Mouse (Mus musculus) lung, embryonic 16.5 days (tissue): ENCODE results near the gene Capn1. TPM values are rescaled to one million over a fixed set of nuclear protein-coding genes. Genes with fewer than 3 reads are reported as not detected.

ENCODE experiments used
- ATAC-seq: fragments of 200-750 bp; cut with Nextera tagmentation; 2 replicates; pipeline ENCODE4 v1.8.0; 2017; ENCODE audit warnings: low read depth, mild to moderate bottlenecking, moderate library complexity
- H3K27ac ChIP-seq: fragments of 300-500 bp; sonication (generic); 2 replicates; pipeline ENCODE4 v1.5.1; 2014; ENCODE audit warnings: mild to moderate bottlenecking, control low read depth, low read length
- H3K27me3 ChIP-seq: fragments of 300-500 bp; sonication (generic); 2 replicates; pipeline ENCODE4 v1.6.1; 2014; ENCODE audit warnings: low read depth, low read length, mixed read lengths; ENCODE audit not compliant: control insufficient read depth, insufficient read depth
- H3K36me3 ChIP-seq: fragments of 300-500 bp; sonication (generic); 2 replicates; pipeline ENCODE4 v1.6.1; 2014; ENCODE audit warnings: low read length; ENCODE audit not compliant: control insufficient read depth, insufficient read depth
- H3K4me1 ChIP-seq: fragments of 300-500 bp; sonication (generic); replicated peaks from 2 replicates; pipeline ENCODE4 v1.6.1; 2014; ENCODE audit warnings: low read length, mixed read lengths; ENCODE audit not compliant: control insufficient read depth, insufficient read depth
- H3K4me2 ChIP-seq: fragments of 300-500 bp; sonication (generic); 2 replicates; pipeline ENCODE4 v1.6.1; 2014; ENCODE audit warnings: low read depth, low read length, control low read depth
- H3K4me3 ChIP-seq: fragments of 300-500 bp; sonication (generic); 2 replicates; pipeline ENCODE4 v1.5.1; 2014; ENCODE audit warnings: mild to moderate bottlenecking, low read length, control low read depth
- H3K9ac ChIP-seq: fragments of 300-500 bp; sonication (generic); 2 replicates; pipeline ENCODE4 v1.6.1; 2014; ENCODE audit warnings: low read length, control low read depth
- H3K9me3 ChIP-seq: fragments of 300-500 bp; sonication (generic); 2 replicates; pipeline ENCODE4 v1.6.1; 2016; ENCODE audit warnings: low read length; ENCODE audit not compliant: control insufficient read depth
- WGBS: fragments of 180-500 bp; shearing (Covaris S2); extraction: QIAGEN DNeasy Blood & Tissue Kit; methylation state at CpG from one replicate; pipeline ENCODE4 v1.1.7; 2014; 5-methylcytosine and 5-hydroxymethylcytosine counted together
- polyA plus RNA-seq: library from polyadenylated mRNA; unstranded; fragments of >200 nt; fragmentation: Nextera tagmentation; extraction: Ambion mirVana; gene quantifications from 2 replicates; pipeline ENCODE4 v1.2.1, GENCODE M21; 2015

The Capn1 gene
- polyA plus RNA-seq, 1 experiment from 2014 or later, result 12.8 TPM

DNA sequence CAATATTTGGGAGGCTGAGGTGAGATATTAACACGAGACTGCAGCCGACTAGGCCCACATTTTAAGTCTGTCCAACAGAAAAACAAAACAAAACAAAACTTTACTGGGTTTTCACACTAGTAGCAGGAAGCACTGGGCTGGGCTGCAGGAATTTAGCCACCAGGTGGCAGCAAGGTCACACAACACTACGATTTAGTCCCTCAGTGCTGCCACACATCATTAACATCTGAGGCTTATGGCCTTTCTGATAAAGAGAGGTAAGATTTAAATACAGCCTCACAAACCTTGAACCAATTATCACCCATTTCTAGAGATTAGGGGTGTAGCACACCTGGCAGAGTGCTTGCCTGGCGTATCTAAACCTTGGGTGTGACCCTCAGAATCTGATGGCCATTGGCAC is 50.4 kb downstream of the Capn1 start:
- ATAC-seq, result peak; percentile 48; the same call in 1 of the 2 replicates
- H3K36me3 ChIP-seq, result no peaks in the 10 kb centered on the region
- WGBS, result 1% methylated on average over 4 of the region's 4 CpGs

DNA sequence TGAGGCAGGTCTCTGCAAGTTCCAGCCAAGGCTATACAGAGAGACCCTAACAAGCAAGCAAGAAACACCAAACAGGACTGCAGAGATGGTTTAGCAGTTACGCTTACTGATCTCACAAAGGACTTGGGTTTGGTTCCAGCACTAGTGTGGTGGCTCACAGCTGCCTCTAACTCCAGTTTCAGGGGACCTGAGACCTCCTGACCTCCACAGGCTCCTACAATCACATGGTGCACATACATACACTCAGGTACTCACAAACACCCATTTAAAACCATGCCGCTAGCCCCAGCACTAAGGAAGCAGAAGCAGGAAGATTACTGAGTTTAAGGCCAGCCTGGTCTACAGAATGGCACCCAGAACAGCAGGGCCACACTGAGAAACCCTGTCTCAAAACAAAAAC is 50.9 kb downstream of the Capn1 start:
- Histone ChIP-seq H3K27ac (no peak overlapping the region), H3K4me3 (peak overlapping the region; percentile 73), H3K9me3 (no peaks in the 10 kb centered on the region), H3K36me3 (no peaks in the 10 kb centered on the region), H3K4me1 (peaks cover 17% of the 10 kb centered on the region), H3K9ac (no peak overlapping the region), H3K27me3 (no peaks in the 10 kb centered on the region), H3K4me2 (peak overlapping the region; percentile 79)
- ATAC-seq, result no peak
- 80% methylated on average over 2 of the region's 2 CpGs for WGBS

More for the DNA sequence above, 50.4 kb downstream of the Capn1 start:
- Histone ChIP-seq H3K4me2 (no peak overlapping the region), H3K27me3 (no peaks in the 10 kb centered on the region), H3K9me3 (no peaks in the 10 kb centered on the region), H3K4me1 (peaks cover 17% of the 10 kb centered on the region), H3K27ac (no peak overlapping the region), H3K4me3 (no peak overlapping the region), H3K9ac (no peak overlapping the region)

GRCm38 (mm10) chr19:5963883-5964562 is 51.7 kb downstream of the Capn1 start, which contains the start of gene Pola2:
Gene Pola2, minus strand, starts transcription at chr19:5964202.
- under 1% methylated on average over 50 of the region's 50 CpGs for WGBS
- peak within 1 kb of the TSS; percentile 66 for H3K27ac ChIP-seq

GRCm38 (mm10) chr19:5962651-5963050 is 53.0 kb downstream of the Capn1 start:
- H3K27me3 ChIP-seq, result no peaks in the 10 kb centered on the region
- no peaks in the 10 kb centered on the region for H3K9me3 ChIP-seq
- H3K36me3 ChIP-seq, result no peaks in the 10 kb centered on the region
- WGBS, result 0% methylated on average over 1 of the region's 1 CpGs
- H3K9ac ChIP-seq, result no peak overlapping the region; the same call in 1 of the 2 replicates
- no peak for ATAC-seq
- peak overlapping the region; percentile 79 for H3K4me2 ChIP-seq
- peaks cover 17% of the 10 kb centered on the region for H3K4me1 ChIP-seq
- H3K27ac ChIP-seq, result no peak overlapping the region
- H3K4me3 ChIP-seq, result peak overlapping the region; percentile 73

More at GRCm38 (mm10) chr19:5963883-5964562, 51.7 kb downstream of the Capn1 start, which contains the start of gene Pola2:
- H3K4me3 ChIP-seq, result peak within 1 kb of the TSS; percentile 73
- H3K9me3 ChIP-seq, result no peaks in the 10 kb centered on the region
- H3K4me1 ChIP-seq, result peaks cover 17% of the 10 kb centered on the region
- H3K4me2 ChIP-seq, result peak within 1 kb of the TSS; percentile 79
- ATAC-seq, result peak; percentile 92
- no peaks in the 10 kb centered on the region for H3K27me3 ChIP-seq
- peak within 1 kb of the TSS; percentile 83 for H3K9ac ChIP-seq
- no peaks in the 10 kb centered on the region for H3K36me3 ChIP-seq

DNA sequence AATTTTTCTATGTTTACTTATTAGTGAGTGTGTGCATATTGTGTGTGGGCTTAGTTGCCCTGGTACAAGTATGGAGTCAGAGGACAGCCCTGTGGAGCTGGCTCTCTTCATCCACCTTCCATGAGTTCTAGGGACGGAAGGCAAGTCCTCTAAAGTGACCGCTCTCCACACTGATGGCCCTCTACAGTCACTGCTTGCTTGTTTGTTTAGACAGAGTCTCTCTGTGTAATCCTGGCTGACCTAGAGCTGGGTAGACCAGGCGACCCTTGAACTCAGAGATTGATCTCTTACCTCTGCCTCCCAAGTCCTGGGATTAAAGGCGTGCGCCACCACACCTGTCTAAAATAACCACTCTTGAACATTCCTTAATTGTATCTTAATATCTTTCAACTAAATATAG is 58.3 kb downstream of the Capn1 start:
- Histone ChIP-seq H3K27ac (no peak overlapping the region), H3K4me1 (peaks cover 16% of the 10 kb centered on the region)
- 84% methylated on average over 5 of the region's 5 CpGs for WGBS

GRCm38 (mm10) chr19:5956685-5957084 is 59.0 kb downstream of the Capn1 start:
- Histone ChIP-seq H3K27me3 (no peaks in the 10 kb centered on the region), H3K4me3 (no peak overlapping the region), H3K4me1 (peaks cover 17% of the 10 kb centered on the region), H3K36me3 (peaks cover 13% of the 10 kb centered on the region), H3K9me3 (no peaks in the 10 kb centered on the region), H3K4me2 (no peak overlapping the region), H3K9ac (no peak overlapping the region), H3K27ac (no peak overlapping the region)
- 9% methylated on average over 3 of the region's 3 CpGs for WGBS
- ATAC-seq, result peak; percentile 74

More for the DNA sequence above, 58.3 kb downstream of the Capn1 start:
- ATAC-seq, result no peak
- H3K9ac ChIP-seq, result no peak overlapping the region
- no peak overlapping the region for H3K4me2 ChIP-seq
- H3K9me3 ChIP-seq, result no peaks in the 10 kb centered on the region
- H3K27me3 ChIP-seq, result no peaks in the 10 kb centered on the region
- H3K4me3 ChIP-seq, result no peak overlapping the region
- H3K36me3 ChIP-seq, result peaks cover 12% of the 10 kb centered on the region

DNA sequence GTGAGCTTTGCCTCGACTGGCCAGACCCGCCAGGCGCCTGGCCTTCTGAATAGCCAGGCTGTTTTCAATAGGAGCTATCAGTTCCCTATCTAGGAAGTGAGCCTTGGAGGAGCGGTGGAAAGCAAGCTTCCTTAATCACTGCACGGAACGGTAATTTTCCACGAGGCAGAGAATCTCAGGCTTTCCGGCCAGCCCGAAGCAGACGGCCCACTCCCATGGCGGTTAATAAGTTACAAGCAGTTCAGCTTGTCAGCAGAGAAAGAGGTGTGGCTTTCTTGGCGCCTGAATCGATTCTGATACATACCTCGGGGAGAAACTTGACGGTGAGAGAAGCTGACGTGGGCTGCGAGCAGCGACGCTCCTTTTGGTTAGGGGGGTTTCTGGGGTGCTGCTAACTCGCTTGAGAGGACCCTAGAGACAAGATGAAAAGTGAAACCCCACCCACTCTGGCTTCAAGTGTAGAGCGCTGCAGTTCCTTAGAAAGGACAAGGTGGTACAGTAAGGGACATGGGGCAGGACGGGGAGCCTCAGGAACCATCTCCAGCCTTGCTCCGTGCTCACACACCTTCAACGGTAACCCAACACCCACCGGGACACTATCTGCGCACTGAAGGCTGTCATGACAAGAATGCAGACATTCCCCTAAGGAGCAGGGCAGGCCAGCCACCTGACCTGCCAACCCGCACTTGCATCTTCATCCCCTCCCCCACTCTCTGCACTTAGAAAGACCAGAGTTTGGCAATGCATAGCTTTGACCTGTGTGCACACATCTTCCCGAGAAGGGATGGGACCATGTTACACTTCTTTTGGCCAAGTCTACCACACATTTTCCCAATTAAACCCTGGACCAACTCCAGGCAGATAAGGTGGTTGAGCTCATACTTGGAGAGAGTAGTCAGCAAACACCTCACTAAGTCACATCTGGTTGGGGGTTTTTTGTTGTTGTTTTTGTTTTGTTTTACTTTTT is 59.7 kb downstream of the Capn1 start:
- Histone ChIP-seq H3K27me3 (no peaks in the 10 kb centered on the region), H3K9me3 (no peaks in the 10 kb centered on the region), H3K4me2 (peak overlapping the region; percentile 48), H3K4me1 (peaks cover 18% of the 10 kb centered on the region), H3K36me3 (peaks cover 20% of the 10 kb centered on the region), H3K9ac (0 out of 2 replicates have a peak overlapping the region, but pooled peaks have one; percentile 7), H3K27ac (peak overlapping the region; percentile 48), H3K4me3 (peak overlapping the region; percentile 36)
- WGBS, result 51% methylated on average over 28 of the region's 28 CpGs
- peak; percentile 46 for ATAC-seq

DNA sequence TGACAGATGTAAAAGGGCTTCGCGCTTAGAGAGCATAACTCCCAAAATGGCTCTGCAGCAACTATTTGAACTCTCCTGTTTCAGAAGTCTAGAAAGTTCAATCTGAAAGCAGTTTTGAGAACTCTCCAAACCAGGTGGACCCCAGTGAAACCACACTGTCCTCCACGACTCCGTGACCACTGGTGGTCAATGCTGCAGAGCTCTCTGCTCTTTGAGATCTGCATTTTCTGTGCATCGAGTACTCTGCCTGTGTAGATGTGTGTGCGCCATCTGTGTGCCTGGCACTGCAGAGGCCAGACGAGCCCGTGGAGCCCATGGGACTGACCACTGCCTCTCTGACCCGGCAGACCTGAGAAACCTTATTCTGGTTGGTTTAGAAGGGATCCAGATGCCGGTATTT is 60.8 kb downstream of the Capn1 start:
- Histone ChIP-seq H3K9ac (no peak overlapping the region), H3K27me3 (no peaks in the 10 kb centered on the region), H3K4me3 (no peak overlapping the region), H3K36me3 (peaks cover 28% of the 10 kb centered on the region), H3K4me1 (peaks cover 18% of the 10 kb centered on the region), H3K9me3 (no peaks in the 10 kb centered on the region), H3K4me2 (no peak overlapping the region), H3K27ac (no peak overlapping the region)
- ATAC-seq, result no peak
- WGBS, result 85% methylated on average over 10 of the region's 10 CpGs
